Mouse (Mus musculus) embryonic facial prominence, embryonic 10.5 days (tissue): Measurements from ENCODE around the gene Mrpl43. TPM values are rescaled to one million over a fixed set of nuclear protein-coding genes. Genes with fewer than 3 reads are reported as not detected.
"Not testable (repeated sequence)": the region's sequence is repeated elsewhere in the genome, so short reads cannot be mapped to it uniquely, and the experiment has no call there.

Experiments used
- DNase-seq: peaks from one replicate; pipeline ENCODE4 v3.0.0-alpha.2; 2017; ENCODE audit warnings: low spot score
- H3K27ac ChIP-seq: fragments of 300-500 bp; sonication (generic); replicated peaks from 2 replicates; pipeline ENCODE4 v1.5.1; 2016; ENCODE audit warnings: mild to moderate bottlenecking
- H3K27me3 ChIP-seq: fragments of 300-500 bp; sonication (generic); replicated peaks from 2 replicates; pipeline ENCODE4 v1.6.1; 2016; ENCODE audit warnings: low read depth, mild to moderate bottlenecking; ENCODE audit not compliant: poor library complexity, severe bottlenecking
- H3K36me3 ChIP-seq: fragments of 300-500 bp; sonication (generic); replicated peaks from 2 replicates; pipeline ENCODE4 v1.6.1; 2016; ENCODE audit warnings: mild to moderate bottlenecking, moderate library complexity
- H3K4me1 ChIP-seq: fragments of 300-500 bp; sonication (generic); 2 replicates; pipeline ENCODE4 v1.6.1; 2016
- H3K4me3 ChIP-seq: fragments of 300-500 bp; sonication (generic); 2 replicates; pipeline ENCODE4 v1.5.1; 2016; ENCODE audit warnings: mild to moderate bottlenecking, moderate library complexity
- H3K9me3 ChIP-seq: fragments of 300-500 bp; sonication (generic); 2 replicates; pipeline ENCODE4 v1.6.1; 2016; ENCODE audit warnings: mild to moderate bottlenecking
- WGBS: fragments of 180-500 bp; shearing (Covaris S2); methylation state at CpG from one replicate; pipeline ENCODE4 v1.1.7; 2016; 5-methylcytosine and 5-hydroxymethylcytosine counted together
- polyA plus RNA-seq: library from polyadenylated mRNA; unstranded; fragments of >200 nt; fragmentation: Nextera tagmentation; extraction: Ambion mirVana; gene quantifications from 2 replicates; pipeline ENCODE4 v1.2.1, GENCODE M21; 2016

Gene Mrpl43
- polyA plus RNA-seq, 1 experiment from 2014 or later: 74.8 TPM

GRCm38 (mm10) chr19:45044389-45044927, 38.2 kb upstream of the Mrpl43 start:
- H3K4me3 ChIP-seq: no peak overlapping the region
- peaks cover 95% of the 10 kb centered on the region for H3K27me3 ChIP-seq
- H3K4me1 ChIP-seq: peaks cover 49% of the 10 kb centered on the region
- H3K27ac ChIP-seq: no peak overlapping the region
- WGBS: 62% methylated on average over 11 of the region's 11 CpGs
- H3K36me3 ChIP-seq: no peaks in the 10 kb centered on the region
- no peaks in the 10 kb centered on the region for H3K9me3 ChIP-seq
- no peak for DNase-seq

GRCm38 (mm10) chr19:45040214-45040613, 34.0 kb upstream of the Mrpl43 start:
- Histone ChIP-seq H3K4me3 (no peak overlapping the region), H3K9me3 (no peaks in the 10 kb centered on the region), H3K27me3 (peaks cover 86% of the 10 kb centered on the region), H3K36me3 (no peaks in the 10 kb centered on the region), H3K27ac (no peak overlapping the region), H3K4me1 (peaks cover 30% of the 10 kb centered on the region)
- DNase-seq: peak; percentile 8
- 51% methylated on average over 13 of the region's 13 CpGs for WGBS

- H3K9me3 ChIP-seq, H3K27ac ChIP-seq, H3K36me3 ChIP-seq, H3K4me3 ChIP-seq, DNase-seq: not testable (repeated sequence)
- H3K4me1 ChIP-seq: peaks cover 39% of the 10 kb centered on the region
- peaks cover 66% of the 10 kb centered on the region for H3K27me3 ChIP-seq
- WGBS: 91% methylated on average over 7 of the region's 7 CpGs
Measured at GRCm38 (mm10) chr19:45038198-45038597, 32.0 kb upstream of the Mrpl43 start.

- Histone ChIP-seq H3K27me3 (peaks cover 58% of the 10 kb centered on the region), H3K4me1 (peaks cover 44% of the 10 kb centered on the region), H3K4me3 (peak overlapping the region; percentile 1; the same call in 1 of the 2 replicates), H3K27ac (no peak overlapping the region), H3K36me3 (no peaks in the 10 kb centered on the region), H3K9me3 (no peaks in the 10 kb centered on the region)
- peak; percentile 59 for DNase-seq
- WGBS: 27% methylated on average over 16 of the region's 16 CpGs
Measured at GRCm38 (mm10) chr19:45036867-45037266, 30.6 kb upstream of the Mrpl43 start.

DNA sequence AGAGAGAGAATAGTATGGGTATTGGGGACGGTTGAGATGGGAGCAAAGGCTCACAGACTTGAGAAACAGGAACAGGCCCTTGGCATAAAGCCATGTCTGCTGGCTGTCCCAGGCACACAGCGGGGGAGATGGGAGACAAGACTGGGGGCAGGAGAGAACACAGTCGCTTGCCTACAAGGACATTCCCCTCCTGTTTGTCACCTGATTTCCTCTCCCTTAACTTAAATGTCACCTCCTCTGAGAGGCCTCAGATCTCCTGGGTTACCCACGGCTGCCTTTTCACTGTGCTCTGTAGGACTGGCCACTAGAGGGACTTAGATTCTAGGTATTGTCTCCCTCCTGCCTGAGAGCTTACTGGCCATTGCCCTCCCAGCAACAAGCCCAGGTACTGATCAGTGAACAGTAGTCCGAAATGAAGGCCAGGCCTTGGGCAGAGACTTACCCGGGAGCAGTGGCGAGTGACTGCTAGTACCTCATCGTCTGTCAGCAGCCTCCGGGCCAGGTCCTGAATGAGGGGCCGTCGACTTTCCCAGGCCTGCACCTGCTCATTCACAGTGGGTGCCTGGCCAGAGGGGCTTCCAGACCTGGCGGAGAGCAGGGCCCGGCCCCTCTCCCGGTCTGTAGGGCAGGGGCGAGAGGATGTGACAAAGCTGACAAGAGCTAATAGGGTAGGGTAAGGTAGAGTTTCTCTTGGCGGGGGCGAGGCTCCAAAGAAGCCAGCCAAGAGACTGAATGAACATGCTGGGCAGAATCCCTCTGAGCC, 26.5 kb upstream of the Mrpl43 start:
- no peaks in the 10 kb centered on the region for H3K9me3 ChIP-seq
- H3K36me3 ChIP-seq: peaks cover 20% of the 10 kb centered on the region
- peaks cover 22% of the 10 kb centered on the region for H3K27me3 ChIP-seq
- H3K4me3 ChIP-seq: no peak overlapping the region
- DNase-seq: no peak
- H3K27ac ChIP-seq: no peak overlapping the region
- WGBS: 55% methylated on average over 17 of the region's 17 CpGs
- H3K4me1 ChIP-seq: peaks cover 69% of the 10 kb centered on the region

GRCm38 (mm10) chr19:45031780-45032179, 25.5 kb upstream of the Mrpl43 start:
- DNase-seq: peak; percentile 81
- 19% methylated on average over 4 of the region's 4 CpGs for WGBS
- Histone ChIP-seq H3K4me1 (peaks cover 64% of the 10 kb centered on the region), H3K4me3 (no peak overlapping the region), H3K27ac (no peak overlapping the region), H3K27me3 (peaks cover 17% of the 10 kb centered on the region), H3K9me3 (no peaks in the 10 kb centered on the region), H3K36me3 (peaks cover 30% of the 10 kb centered on the region)

DNA sequence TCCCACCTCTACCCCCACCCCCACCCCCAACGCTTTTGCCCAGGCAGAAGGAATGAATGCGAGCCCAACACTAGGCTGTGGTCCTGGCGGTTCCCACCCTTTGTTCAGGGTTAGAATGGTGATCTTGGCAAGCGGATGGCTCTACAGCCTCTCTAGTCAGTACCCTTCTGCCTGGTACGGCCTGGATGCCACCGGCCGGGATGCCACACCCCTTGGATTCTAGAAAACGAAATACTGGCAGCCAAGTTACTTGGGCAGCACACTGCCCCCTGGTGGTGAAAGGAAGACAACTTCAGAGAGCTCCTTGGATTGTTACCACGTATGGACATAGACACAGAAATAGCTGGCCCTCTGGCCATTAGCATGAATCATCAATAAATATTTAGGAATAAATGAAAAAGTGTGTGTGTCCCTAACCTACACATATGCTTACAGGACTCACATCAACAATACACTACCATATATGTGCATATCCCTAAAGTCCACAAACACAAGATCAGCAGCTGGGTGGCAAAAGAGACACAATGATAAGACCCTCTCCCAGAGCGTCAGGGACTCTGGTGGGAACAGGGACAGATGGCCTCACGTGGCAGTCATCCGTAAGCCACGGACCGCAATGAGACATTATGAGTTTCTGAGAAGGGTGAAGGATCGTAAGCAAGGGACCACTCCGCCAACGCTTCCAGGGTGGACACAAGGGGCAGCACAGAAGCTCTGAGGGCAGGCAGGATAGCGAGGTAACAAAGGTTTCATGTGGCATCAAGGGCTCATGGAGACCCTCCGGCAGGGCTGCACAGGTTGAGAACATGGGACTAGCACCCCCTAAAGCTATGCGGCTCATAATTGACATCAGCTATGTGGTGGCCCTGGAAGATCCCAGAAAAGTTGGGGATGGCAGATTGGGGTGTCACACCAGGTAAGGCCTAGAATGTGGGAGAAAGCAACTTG, 24.8 kb upstream of the Mrpl43 start:
- H3K36me3 ChIP-seq: peaks cover 38% of the 10 kb centered on the region
- no peaks in the 10 kb centered on the region for H3K9me3 ChIP-seq
- peaks cover 66% of the 10 kb centered on the region for H3K4me1 ChIP-seq
- peaks cover 9% of the 10 kb centered on the region for H3K27me3 ChIP-seq
- H3K27ac ChIP-seq: no peak overlapping the region; the same call in 1 of the 2 replicates
- H3K4me3 ChIP-seq: peak overlapping the region; percentile 27; the same call in 1 of the 2 replicates
- peak; percentile 79 for DNase-seq
- 43% methylated on average over 20 of the region's 20 CpGs for WGBS

- DNase-seq: peak; percentile 81
- H3K9me3 ChIP-seq: no peaks in the 10 kb centered on the region
- H3K36me3 ChIP-seq: peaks cover 47% of the 10 kb centered on the region
- H3K27me3 ChIP-seq: 0 out of 2 replicates have a peak, but pooled peaks cover 4% of the 10 kb centered on the region
- no peak overlapping the region for H3K4me3 ChIP-seq
- peak overlapping the region; percentile 40; the same call in 1 of the 2 replicates for H3K27ac ChIP-seq
- H3K4me1 ChIP-seq: peaks cover 69% of the 10 kb centered on the region
- 38% methylated on average over 8 of the region's 8 CpGs for WGBS
Measured at GRCm38 (mm10) chr19:45030111-45030510, 23.9 kb upstream of the Mrpl43 start.

GRCm38 (mm10) chr19:45029571-45029970, 23.3 kb upstream of the Mrpl43 start:
- H3K27me3 ChIP-seq: 0 out of 2 replicates have a peak, but pooled peaks cover 4% of the 10 kb centered on the region
- 54% methylated on average over 9 of the region's 9 CpGs for WGBS
- no peaks in the 10 kb centered on the region for H3K9me3 ChIP-seq
- peak overlapping the region; percentile 40 for H3K27ac ChIP-seq
- no peak for DNase-seq
- H3K4me1 ChIP-seq: peaks cover 67% of the 10 kb centered on the region
- no peak overlapping the region for H3K4me3 ChIP-seq
- H3K36me3 ChIP-seq: peaks cover 52% of the 10 kb centered on the region

DNA sequence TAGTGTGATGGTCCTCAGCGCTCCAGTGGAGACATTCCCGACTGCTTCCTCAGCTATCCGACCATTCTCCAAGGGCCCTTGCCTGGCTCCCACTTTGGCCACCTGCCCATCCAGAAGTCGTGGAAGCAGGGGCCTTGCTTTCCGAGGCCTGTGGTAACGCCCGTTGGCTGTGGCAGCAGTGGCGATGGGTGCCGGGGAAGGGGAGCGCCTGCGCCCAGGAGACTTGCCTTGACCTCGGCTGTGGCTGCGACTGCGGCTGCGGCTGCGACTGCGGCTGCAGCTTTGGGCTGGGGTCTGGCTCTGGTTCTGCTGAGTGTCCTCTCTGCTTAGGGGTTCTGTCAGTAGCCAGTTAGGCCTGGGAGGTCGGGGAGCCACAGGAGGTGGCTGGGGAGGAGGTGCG, 22.5 kb upstream of the Mrpl43 start:
- Histone ChIP-seq H3K27me3 (0 out of 2 replicates have a peak, but pooled peaks cover 4% of the 10 kb centered on the region), H3K27ac (peak overlapping the region; percentile 25; the same call in 1 of the 2 replicates), H3K36me3 (peaks cover 60% of the 10 kb centered on the region)

DNA sequence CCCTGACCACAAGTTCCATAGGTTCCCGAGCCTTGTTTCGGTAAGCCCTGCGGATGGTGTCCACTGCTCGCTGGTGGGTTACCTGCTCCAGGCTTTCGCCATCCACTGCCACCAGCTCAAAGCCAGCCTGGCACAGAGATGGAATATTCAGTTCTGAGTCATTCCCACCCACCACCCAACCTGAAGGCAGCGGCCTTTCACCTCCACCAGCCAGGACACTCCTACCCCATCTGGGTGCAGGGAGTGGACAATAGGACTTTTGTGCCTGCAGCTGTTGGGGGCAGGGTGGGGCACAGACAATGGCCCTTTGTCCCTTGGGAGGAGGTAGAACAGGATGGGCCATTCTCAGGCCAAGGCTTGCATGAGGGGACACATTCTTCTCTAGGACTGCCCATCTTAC, 21.6 kb upstream of the Mrpl43 start:
- peaks cover 63% of the 10 kb centered on the region for H3K4me1 ChIP-seq
- peaks cover 69% of the 10 kb centered on the region for H3K36me3 ChIP-seq
- no peaks in the 10 kb centered on the region for H3K9me3 ChIP-seq
- 74% methylated on average over 6 of the region's 6 CpGs for WGBS
- H3K27me3 ChIP-seq: 0 out of 2 replicates have a peak, but pooled peaks cover under 1% of the 10 kb centered on the region
- no peak overlapping the region for H3K4me3 ChIP-seq
- no peak for DNase-seq
- H3K27ac ChIP-seq: 0 out of 2 replicates have a peak overlapping the region, but pooled peaks have one; percentile 25

More for the DNA sequence above, 22.5 kb upstream of the Mrpl43 start:
- H3K4me1 ChIP-seq: peaks cover 66% of the 10 kb centered on the region
- DNase-seq: no peak
- no peaks in the 10 kb centered on the region for H3K9me3 ChIP-seq
- peak overlapping the region; percentile 3; the same call in 1 of the 2 replicates for H3K4me3 ChIP-seq
- WGBS: 65% methylated on average over 19 of the region's 19 CpGs
